In the genomic region with DNA sequence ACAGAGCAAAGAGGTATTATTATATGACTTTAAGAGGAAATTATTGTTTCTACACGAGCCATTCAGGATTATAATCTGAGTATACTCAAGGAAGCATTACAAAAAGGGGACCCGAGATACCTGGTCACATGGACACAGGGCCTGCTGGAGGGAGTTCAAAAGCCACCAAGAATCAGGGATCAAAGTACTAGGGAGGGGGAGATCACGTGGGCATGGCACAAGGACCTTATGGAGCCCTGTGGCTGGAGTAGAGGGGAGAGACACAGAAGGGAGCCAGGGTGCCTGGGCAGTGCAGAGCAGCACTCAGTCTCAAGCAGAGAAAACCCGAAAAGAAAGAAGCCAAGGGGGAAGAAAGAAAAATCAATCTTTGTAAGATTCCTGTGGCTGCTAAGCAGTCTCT, we compare ENCODE assay signal across 36 mouse cellular contexts. TPM values are rescaled to one million over a fixed set of nuclear protein-coding genes. Genes with fewer than 3 reads are reported as not detected.
A peak's percentile ranks its signal among the peaks of the same experiment; 100 is the strongest.
DNase-seq lines count a peak whose midpoint lies in the region; ATAC-seq and TF ChIP-seq lines count a peak whose summit lies in the region.
"Had no signal": no experiment of that assay in that cellular context is flagged by ENCODE, and none has a peak within 500 bp of the region (broad histone marks: within the 10 kb centered on the region; RNA-seq: fewer than 3 reads in every experiment).

No protein-coding gene starts in this region.

- H3K27me3 ChIP-seq in kidney, embryonic 14.5 days (ENCODE audit: control insufficient read depth, insufficient read depth, low read length), result no peaks in the 10 kb centered on the region
- no peaks in the 10 kb centered on the region for H3K27me3 ChIP-seq in intestine, postnatal 0 days (replicated peaks; ENCODE audit: control insufficient read depth, insufficient read depth, low read length)
- H3K27me3 ChIP-seq in stomach, postnatal 0 days (ENCODE audit: control insufficient read depth, insufficient read depth, low read length), result no peaks in the 10 kb centered on the region
- H3K27me3 ChIP-seq in midbrain, embryonic 14.5 days (ENCODE audit: control insufficient read depth, insufficient read depth, low read length), result no peaks in the 10 kb centered on the region
- H3K27me3 ChIP-seq: embryonic facial prominence, embryonic 15.5 days; forebrain, embryonic 13.5 days; hindbrain, embryonic 12.5 days; limb, embryonic 15.5 days; liver, embryonic 15.5 days had no signal

- no peak overlapping the region for H3K9ac ChIP-seq in kidney, embryonic 14.5 days (ENCODE audit: low read depth, low read length)
- H3K9ac ChIP-seq in intestine, postnatal 0 days (ENCODE audit: low read depth, low read length), result no peak overlapping the region
- no peak overlapping the region for H3K9ac ChIP-seq in stomach, postnatal 0 days (ENCODE audit: low read length)
- no peak overlapping the region for H3K9ac ChIP-seq in midbrain, embryonic 14.5 days (replicated peaks; ENCODE audit: low read length)
- H3K9ac ChIP-seq: embryonic facial prominence, embryonic 15.5 days; forebrain, embryonic 13.5 days; heart, embryonic 15.5 days; hindbrain, embryonic 12.5 days; limb, embryonic 15.5 days; liver, embryonic 15.5 days; lung, embryonic 14.5 days had no signal

- no peak overlapping the region for H3K27ac ChIP-seq in kidney, embryonic 14.5 days (ENCODE audit: low read depth, low read length)
- H3K27ac ChIP-seq in intestine, postnatal 0 days (ENCODE audit: low read depth, low read length), result no peak overlapping the region
- H3K27ac ChIP-seq in stomach, postnatal 0 days (replicated peaks), result no peak overlapping the region
- H3K27ac ChIP-seq in midbrain, embryonic 14.5 days (replicated peaks; ENCODE audit: low read depth, low read length), result no peak overlapping the region
- H3K27ac ChIP-seq: embryonic facial prominence, embryonic 10.5 days; embryonic facial prominence, embryonic 15.5 days; forebrain, embryonic 13.5 days; heart, embryonic 10.5 days; heart, embryonic 15.5 days; hindbrain, embryonic 12.5 days; hindbrain, postnatal 0 days; kidney, postnatal 0 days; limb, embryonic 10.5 days; limb, embryonic 15.5 days; liver, embryonic 15.5 days; midbrain, embryonic 10.5 days had no signal

- peak; percentile 70 to 75 for DNase-seq in kidney, adult 8-10 months
- DNase-seq in kidney, postnatal 25 days, result peak; percentile 67 to 83
- no peak for DNase-seq in stomach, postnatal 0 days (ENCODE audit: low spot score)
- no peak for DNase-seq in midbrain, embryonic 14.5 days
- DNase-seq: adrenal gland, adult 2 months; adrenal gland, postnatal 36 days; B cell, adult 2 months; cerebellum, adult 18-20 months; cerebellum, postnatal 14 days; heart, postnatal 36 days; layer of hippocampus, postnatal 36 days; lung, postnatal 14 days; right cerebral cortex, adult 18-20 months; thymus, adult 2 months; thymus, postnatal 4 days had no signal

- H3K4me1 ChIP-seq in kidney, embryonic 14.5 days (ENCODE audit: control insufficient read depth, insufficient read depth, low read length), result peaks cover 6% of the 10 kb centered on the region; the same call in 1 of the 2 replicates
- H3K4me1 ChIP-seq in intestine, postnatal 0 days (replicated peaks; ENCODE audit: control insufficient read depth, insufficient read depth, low read length), result peaks cover 9% of the 10 kb centered on the region
- no peaks in the 10 kb centered on the region for H3K4me1 ChIP-seq in stomach, postnatal 0 days (replicated peaks; ENCODE audit: control insufficient read depth, insufficient read depth)
- no peaks in the 10 kb centered on the region for H3K4me1 ChIP-seq in midbrain, embryonic 14.5 days (ENCODE audit: control insufficient read depth, insufficient read depth, low read length)
- H3K4me1 ChIP-seq: forebrain, embryonic 13.5 days; hindbrain, embryonic 12.5 days; midbrain, embryonic 10.5 days had no signal

- H3K4me2 ChIP-seq in kidney, embryonic 14.5 days (replicated peaks; ENCODE audit: low read depth, low read length), result no peak overlapping the region
- H3K4me2 ChIP-seq in intestine, postnatal 0 days (replicated peaks; ENCODE audit: low read depth), result no peak overlapping the region
- no peak overlapping the region for H3K4me2 ChIP-seq in stomach, postnatal 0 days (replicated peaks; ENCODE audit: low read depth)
- H3K4me2 ChIP-seq in midbrain, embryonic 14.5 days (ENCODE audit: low read length), result no peak overlapping the region
- H3K4me2 ChIP-seq: embryonic facial prominence, embryonic 15.5 days; forebrain, embryonic 13.5 days; heart, embryonic 15.5 days; hindbrain, embryonic 12.5 days; limb, embryonic 15.5 days; liver, embryonic 15.5 days; lung, embryonic 14.5 days had no signal

- no peak overlapping the region for H3K4me3 ChIP-seq in kidney, embryonic 14.5 days (ENCODE audit: low read length)
- H3K4me3 ChIP-seq in intestine, postnatal 0 days (ENCODE audit: low read depth, low read length), result no peak overlapping the region
- H3K4me3 ChIP-seq in stomach, postnatal 0 days (ENCODE audit: low read depth, low read length), result no peak overlapping the region
- H3K4me3 ChIP-seq in midbrain, embryonic 14.5 days (replicated peaks; ENCODE audit: low read depth, low read length), result no peak overlapping the region
- H3K4me3 ChIP-seq: embryonic facial prominence, embryonic 10.5 days; embryonic facial prominence, embryonic 15.5 days; forebrain, embryonic 13.5 days; heart, embryonic 10.5 days; heart, embryonic 15.5 days; hindbrain, embryonic 12.5 days; limb, embryonic 10.5 days; limb, embryonic 15.5 days; liver, embryonic 15.5 days; midbrain, embryonic 10.5 days had no signal

- no peak for TF ChIP-seq CTCF in intestine, postnatal 0 days (IDR thresholded peaks at IDR 0.05; ENCODE audit: low read depth)
- no peak for TF ChIP-seq CTCF in stomach, postnatal 0 days (IDR thresholded peaks at IDR 0.05; ENCODE audit: low read depth)

- ATAC-seq in kidney, embryonic 14.5 days (ENCODE audit: low FRiP score, low TSS enrichment), result no peak
- peak; percentile 44 for ATAC-seq in intestine, postnatal 0 days
- ATAC-seq in stomach, postnatal 0 days (ENCODE audit: low FRiP score, low TSS enrichment), result no peak
- ATAC-seq in midbrain, embryonic 14.5 days (ENCODE audit: low FRiP score, low TSS enrichment), result no peak
- ATAC-seq: activated CD4-positive, CD25-positive, alpha-beta regulatory T cell, adult 4 months; forebrain, embryonic 13.5 days; hindbrain, postnatal 0 days; midbrain, embryonic 16.5 days had no signal

- no peaks in the 10 kb centered on the region for H3K9me3 ChIP-seq in kidney, embryonic 14.5 days (ENCODE audit: control insufficient read depth, low read length)
- no peaks in the 10 kb centered on the region for H3K9me3 ChIP-seq in intestine, postnatal 0 days (ENCODE audit: control insufficient read depth)
- no peaks in the 10 kb centered on the region for H3K9me3 ChIP-seq in stomach, postnatal 0 days (ENCODE audit: control insufficient read depth, low read length)
- no peaks in the 10 kb centered on the region for H3K9me3 ChIP-seq in midbrain, embryonic 14.5 days (ENCODE audit: control insufficient read depth, low read length)
- H3K9me3 ChIP-seq: embryonic facial prominence, embryonic 10.5 days; embryonic facial prominence, embryonic 15.5 days; forebrain, embryonic 13.5 days; heart, embryonic 10.5 days; heart, embryonic 15.5 days; hindbrain, embryonic 12.5 days; limb, embryonic 10.5 days; limb, embryonic 15.5 days; liver, embryonic 15.5 days; midbrain, embryonic 10.5 days had no signal

- TF ChIP-seq EP300 in stomach, postnatal 0 days (optimal IDR thresholded peaks at IDR 0.05), result no peak

- 59% methylated on average over 4 of the region's 4 CpGs for WGBS in kidney, embryonic 14.5 days
- 43% methylated on average over 4 of the region's 4 CpGs for WGBS in intestine, postnatal 0 days
- WGBS in stomach, postnatal 0 days, result 68% methylated on average over 4 of the region's 4 CpGs
- 77% methylated on average over 4 of the region's 4 CpGs for WGBS in midbrain, embryonic 14.5 days

- H3K36me3 ChIP-seq in kidney, embryonic 14.5 days (ENCODE audit: control insufficient read depth, insufficient read depth, low read length), result no peaks in the 10 kb centered on the region
- H3K36me3 ChIP-seq in intestine, postnatal 0 days (ENCODE audit: control insufficient read depth, insufficient read depth), result no peaks in the 10 kb centered on the region
- H3K36me3 ChIP-seq in stomach, postnatal 0 days (ENCODE audit: control insufficient read depth, insufficient read depth, low read length), result no peaks in the 10 kb centered on the region
- no peaks in the 10 kb centered on the region for H3K36me3 ChIP-seq in midbrain, embryonic 14.5 days (ENCODE audit: control insufficient read depth, insufficient read depth, low read length)
- H3K36me3 ChIP-seq: embryonic facial prominence, embryonic 10.5 days; embryonic facial prominence, embryonic 15.5 days; heart, embryonic 10.5 days; heart, embryonic 15.5 days; hindbrain, embryonic 12.5 days; limb, embryonic 10.5 days; limb, embryonic 15.5 days; liver, embryonic 15.5 days; midbrain, embryonic 10.5 days had no signal

RNA-seq across cellular contexts. Expression of a gene that starts 11.0 kb away (rescaled TPM):
- polyA plus RNA-seq in kidney, embryonic 14.5 days (2014; fragmentation: Nextera tagmentation; extraction: Ambion mirVana), result not detected in 2 replicates
- 159 and 166 TPM in 2 replicates for polyA plus RNA-seq in intestine, postnatal 0 days (2015; fragmentation: Nextera tagmentation; extraction: Ambion mirVana)
- polyA plus RNA-seq in stomach, postnatal 0 days (2015; fragmentation: Nextera tagmentation; extraction: Ambion mirVana), result 113 and 133 TPM in 2 replicates
- not detected in 2 replicates for polyA plus RNA-seq in midbrain, embryonic 14.5 days (2014; fragmentation: Nextera tagmentation; extraction: Ambion mirVana)
- polyA plus RNA-seq: activated CD4-positive, CD25-positive, alpha-beta regulatory T cell, adult 4 months; adrenal gland, adult 2 months; brain, embryonic 14.5 days; cortical plate, adult 2 months; embryonic facial prominence, embryonic 10.5 days; forebrain, embryonic 13.5 days; heart, embryonic 10.5 days; heart, embryonic 15.5 days; hindbrain, embryonic 12.5 days; hindbrain, postnatal 0 days; limb, embryonic 10.5 days; lung, embryonic 14.5 days; midbrain, embryonic 10.5 days; midbrain, embryonic 16.5 days; neural tube, embryonic 11.5 days; spleen, adult 2 months had no signal

RNA-seq across cellular contexts. Expression of a gene that starts 13.2 kb away (rescaled TPM):
- not detected in 2 replicates for polyA plus RNA-seq in kidney, embryonic 14.5 days (2014; fragmentation: Nextera tagmentation; extraction: Ambion mirVana)
- polyA plus RNA-seq in intestine, postnatal 0 days (2015; fragmentation: Nextera tagmentation; extraction: Ambion mirVana), result 2.2 and 2.3 TPM in 2 replicates
- 0.31 and 0.51 TPM in 2 replicates for polyA plus RNA-seq in stomach, postnatal 0 days (2015; fragmentation: Nextera tagmentation; extraction: Ambion mirVana)
- polyA plus RNA-seq in midbrain, embryonic 14.5 days (2014; fragmentation: Nextera tagmentation; extraction: Ambion mirVana), result not detected in 2 replicates
- polyA plus RNA-seq: embryonic facial prominence, embryonic 10.5 days; forebrain, embryonic 13.5 days; heart, embryonic 10.5 days; hindbrain, embryonic 12.5 days; hindbrain, postnatal 0 days; limb, embryonic 10.5 days; lung, embryonic 14.5 days; midbrain, embryonic 10.5 days; midbrain, embryonic 16.5 days; neural tube, embryonic 11.5 days had no signal

RNA-seq across cellular contexts. Expression of a gene that starts 28.6 kb away (rescaled TPM):
- 0.22 and 0.26 TPM in 2 replicates for polyA plus RNA-seq in kidney, embryonic 14.5 days (2014; fragmentation: Nextera tagmentation; extraction: Ambion mirVana)
- 10.0 and 10.2 TPM in 2 replicates for polyA plus RNA-seq in intestine, postnatal 0 days (2015; fragmentation: Nextera tagmentation; extraction: Ambion mirVana)
- 11.8 and 13.2 TPM in 2 replicates for polyA plus RNA-seq in stomach, postnatal 0 days (2015; fragmentation: Nextera tagmentation; extraction: Ambion mirVana)
- polyA plus RNA-seq in midbrain, embryonic 14.5 days (2014; fragmentation: Nextera tagmentation; extraction: Ambion mirVana), result not detected in 2 replicates
- polyA plus RNA-seq: activated CD4-positive, CD25-positive, alpha-beta regulatory T cell, adult 4 months; brain, embryonic 14.5 days; cortical plate, adult 2 months; embryonic facial prominence, embryonic 10.5 days; forebrain, embryonic 13.5 days; heart, embryonic 10.5 days; heart, embryonic 15.5 days; hindbrain, embryonic 12.5 days; hindbrain, postnatal 0 days; limb, embryonic 10.5 days; midbrain, embryonic 10.5 days; midbrain, embryonic 16.5 days; neural tube, embryonic 11.5 days had no signal

Comparison
In these comparisons a context has a peak if more than half of its experiments do, and no peak if none do; other contexts are left out.
1. DNase-seq: peak in kidney, adult 8-10 months (2 of 2) and kidney, postnatal 25 days (2 of 2); none in stomach, postnatal 0 days (single experiment) and midbrain, embryonic 14.5 days (single experiment).
2. RNA of a gene that starts 11.0 kb away (polyA plus RNA-seq): 159 to 166 TPM in intestine, postnatal 0 days and 113 to 133 TPM in stomach, postnatal 0 days; not detected in kidney, embryonic 14.5 days and not detected in midbrain, embryonic 14.5 days; every median in the first group is over 100 times any median in the second.